Mouse (Mus musculus): ENCODE measurements at regions not wholly inside any gene's neighbourhood (a gene's known extent, or its start where the extent isn't known, plus 50 kb on each side); places are given as distances from the start of the nearest gene placed in this dataset.

DNA sequence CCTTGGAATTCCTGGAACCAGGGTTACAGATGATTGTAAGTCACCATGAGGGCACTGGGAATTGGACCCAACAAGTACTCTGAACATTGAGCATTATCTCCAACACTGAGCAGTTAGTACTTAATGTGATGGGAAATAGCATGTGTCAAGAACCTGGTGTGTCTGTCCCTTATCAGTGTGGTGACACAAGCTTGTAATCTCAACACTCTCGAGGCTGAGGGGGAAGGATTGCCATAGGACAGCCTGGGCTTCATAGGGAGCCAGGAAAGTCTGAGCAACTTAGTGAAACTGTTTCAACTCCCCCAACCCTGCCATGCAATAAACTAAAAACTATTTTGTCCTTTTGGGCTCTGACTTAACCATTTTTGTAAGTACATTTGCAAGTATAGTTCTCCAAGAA lies 100.0 kb downstream of the Wdr20rt start:
- Histone ChIP-seq H3K27ac (replicated peaks; ENCODE audit: low read depth, low read length) (no peak overlapping the region), H3K27me3 (ENCODE audit: control insufficient read depth, insufficient read depth, low read length) (no peaks in the 10 kb centered on the region), H3K9me3 (replicated peaks; ENCODE audit: control insufficient read depth, low read length) (no peaks in the 10 kb centered on the region), H3K36me3 (replicated peaks; ENCODE audit: control insufficient read depth, insufficient read depth, low read depth, low read length) (no peaks in the 10 kb centered on the region), H3K4me3 (ENCODE audit: low read depth, low read length) (no peak overlapping the region), H3K4me2 (ENCODE audit: low read depth, low read length) (no peak overlapping the region), H3K9ac (replicated peaks; ENCODE audit: low read length) (no peak overlapping the region), H3K4me1 (ENCODE audit: control insufficient read depth, insufficient read depth, low read length) (no peaks in the 10 kb centered on the region)
- DNase-seq (ENCODE audit: low spot score) (no peak), ATAC-seq (replicated peaks; ENCODE audit: insufficient number of reproducible peaks, low FRiP score, low TSS enrichment, low read depth) (no peak)
- WGBS, result 62% methylated on average over 1 of the region's 1 CpGs

DNA sequence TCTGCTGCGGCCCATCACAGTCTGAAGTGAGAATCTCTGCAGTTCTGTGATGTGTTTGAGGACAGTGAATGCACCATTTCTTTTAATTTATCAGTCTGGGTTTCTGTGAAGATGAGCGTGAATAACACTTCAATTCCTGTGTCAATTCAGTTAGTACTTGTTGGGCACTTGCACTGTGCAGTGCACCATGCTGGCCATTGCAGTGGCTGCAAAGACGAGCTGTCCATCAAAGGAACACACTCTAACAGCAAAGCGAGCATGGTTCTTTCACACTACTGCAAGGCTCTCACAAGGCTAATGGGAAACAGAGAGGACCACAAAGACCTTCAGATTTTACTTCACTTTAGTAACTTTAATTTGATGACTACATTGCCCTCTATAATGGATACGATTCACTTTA lies 103.2 kb downstream of the Wdr20rt start:
- Histone ChIP-seq H3K4me1 (ENCODE audit: control insufficient read depth, insufficient read depth, low read length) (no peaks in the 10 kb centered on the region), H3K27me3 (ENCODE audit: control insufficient read depth, insufficient read depth, low read length) (no peaks in the 10 kb centered on the region), H3K4me2 (ENCODE audit: low read depth, low read length) (no peak overlapping the region), H3K4me3 (ENCODE audit: low read depth, low read length) (no peak overlapping the region), H3K36me3 (replicated peaks; ENCODE audit: control insufficient read depth, insufficient read depth, low read depth, low read length) (no peaks in the 10 kb centered on the region), H3K27ac (replicated peaks; ENCODE audit: low read depth, low read length) (no peak overlapping the region), H3K9ac (replicated peaks; ENCODE audit: low read length) (no peak overlapping the region), H3K9me3 (replicated peaks; ENCODE audit: control insufficient read depth, low read length) (no peaks in the 10 kb centered on the region)
- DNase-seq (ENCODE audit: low spot score) (no peak), ATAC-seq (replicated peaks; ENCODE audit: insufficient number of reproducible peaks, low FRiP score, low TSS enrichment, low read depth) (no peak)
- 79% methylated on average over 5 of the region's 5 CpGs for WGBS

DNA sequence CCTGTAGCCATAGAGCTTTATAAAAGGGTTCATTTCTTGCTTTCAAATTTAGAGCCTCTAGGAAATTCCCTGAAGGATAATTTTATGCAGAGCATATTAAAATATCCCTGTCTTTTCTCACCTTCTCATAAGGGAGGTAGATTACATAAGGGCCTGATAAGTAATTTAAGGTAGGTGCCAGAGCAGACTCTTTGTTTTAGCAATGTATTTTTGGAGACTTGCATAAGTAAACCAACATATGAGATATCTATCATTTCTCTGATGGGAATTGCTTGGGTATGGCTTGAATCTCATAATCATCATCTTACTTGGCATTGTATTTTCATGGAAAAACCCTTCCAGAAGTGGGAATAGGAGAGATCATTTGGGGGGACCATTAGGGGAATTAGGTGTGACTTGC lies 104.4 kb downstream of the Wdr20rt start:
- no peaks in the 10 kb centered on the region for H3K9me3 ChIP-seq (replicated peaks; ENCODE audit: control insufficient read depth, low read length)
- no peak for ATAC-seq (replicated peaks; ENCODE audit: insufficient number of reproducible peaks, low FRiP score, low TSS enrichment, low read depth)
- no peaks in the 10 kb centered on the region for H3K4me1 ChIP-seq (ENCODE audit: control insufficient read depth, insufficient read depth, low read length)
- no peak overlapping the region for H3K4me3 ChIP-seq (ENCODE audit: low read depth, low read length)
- no peak overlapping the region for H3K9ac ChIP-seq (replicated peaks; ENCODE audit: low read length)
- H3K4me2 ChIP-seq (ENCODE audit: low read depth, low read length), result no peak overlapping the region
- no peaks in the 10 kb centered on the region for H3K36me3 ChIP-seq (replicated peaks; ENCODE audit: control insufficient read depth, insufficient read depth, low read depth, low read length)
- no peak for DNase-seq (ENCODE audit: low spot score)
- H3K27me3 ChIP-seq (ENCODE audit: control insufficient read depth, insufficient read depth, low read length), result no peaks in the 10 kb centered on the region
- H3K27ac ChIP-seq (replicated peaks; ENCODE audit: low read depth, low read length), result no peak overlapping the region

DNA sequence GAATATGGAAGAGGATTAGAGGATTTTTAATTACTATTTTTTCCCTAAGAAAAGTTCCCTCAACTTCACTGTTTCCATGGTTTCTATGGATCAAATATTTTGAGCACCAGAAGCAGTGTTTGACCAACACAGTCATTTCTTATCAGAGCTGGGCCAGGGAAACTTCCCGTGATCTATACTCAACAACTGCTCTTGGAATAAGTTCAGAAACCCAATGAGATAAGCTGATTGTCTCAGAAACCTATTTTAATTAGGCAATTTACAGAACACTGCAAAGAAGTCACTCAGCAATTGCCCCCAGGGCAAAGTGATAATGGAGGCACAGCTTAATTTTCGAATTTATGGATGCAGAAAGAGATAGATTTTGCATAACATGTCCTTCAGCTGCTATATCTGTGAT lies 114.7 kb downstream of the Wdr20rt start:
- H3K27me3 ChIP-seq (ENCODE audit: control insufficient read depth, insufficient read depth, low read length), result no peaks in the 10 kb centered on the region
- no peak overlapping the region for H3K9ac ChIP-seq (replicated peaks; ENCODE audit: low read length)
- DNase-seq (ENCODE audit: low spot score) (no peak), ATAC-seq (replicated peaks; ENCODE audit: insufficient number of reproducible peaks, low FRiP score, low TSS enrichment, low read depth) (no peak)
- H3K4me2 ChIP-seq (ENCODE audit: low read depth, low read length), result no peak overlapping the region
- no peak overlapping the region for H3K27ac ChIP-seq (replicated peaks; ENCODE audit: low read depth, low read length)
- WGBS, result 77% methylated on average over 2 of the region's 2 CpGs
- no peaks in the 10 kb centered on the region for H3K9me3 ChIP-seq (replicated peaks; ENCODE audit: control insufficient read depth, low read length)
- H3K4me3 ChIP-seq (ENCODE audit: low read depth, low read length), result no peak overlapping the region
- H3K36me3 ChIP-seq (replicated peaks; ENCODE audit: control insufficient read depth, insufficient read depth, low read depth, low read length), result no peaks in the 10 kb centered on the region
- H3K4me1 ChIP-seq (ENCODE audit: control insufficient read depth, insufficient read depth, low read length), result no peaks in the 10 kb centered on the region

DNA sequence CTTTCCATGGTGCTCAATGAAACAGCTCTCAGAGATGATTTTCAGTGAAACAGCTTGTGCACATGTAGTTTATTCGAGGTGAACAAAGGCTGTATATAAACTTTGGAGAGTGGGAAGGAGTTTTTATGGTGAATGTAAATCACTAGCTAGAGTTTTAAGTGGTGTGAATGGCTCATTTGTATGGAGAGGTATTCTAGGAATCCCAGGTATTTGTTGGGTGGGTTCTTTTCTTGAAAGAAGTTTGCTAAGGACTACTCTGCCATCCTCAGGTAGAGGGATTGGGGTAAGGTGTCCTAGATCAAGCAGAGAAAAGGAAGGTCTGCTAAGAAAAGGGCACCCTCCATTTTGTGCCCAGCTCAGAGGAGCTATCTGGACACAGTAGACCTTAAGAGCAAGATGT lies 121.9 kb downstream of the Wdr20rt start:
- DNase-seq (ENCODE audit: low spot score), result no peak
- Histone ChIP-seq H3K4me3 (ENCODE audit: low read depth, low read length) (no peak overlapping the region), H3K36me3 (replicated peaks; ENCODE audit: control insufficient read depth, insufficient read depth, low read depth, low read length) (no peaks in the 10 kb centered on the region), H3K27me3 (ENCODE audit: control insufficient read depth, insufficient read depth, low read length) (no peaks in the 10 kb centered on the region), H3K4me1 (ENCODE audit: control insufficient read depth, insufficient read depth, low read length) (no peaks in the 10 kb centered on the region), H3K4me2 (ENCODE audit: low read depth, low read length) (no peak overlapping the region), H3K9ac (replicated peaks; ENCODE audit: low read length) (no peak overlapping the region), H3K27ac (replicated peaks; ENCODE audit: low read depth, low read length) (no peak overlapping the region), H3K9me3 (replicated peaks; ENCODE audit: control insufficient read depth, low read length) (no peaks in the 10 kb centered on the region)
- no peak for ATAC-seq (replicated peaks; ENCODE audit: insufficient number of reproducible peaks, low FRiP score, low TSS enrichment, low read depth)
- WGBS, result 55% methylated on average over 1 of the region's 1 CpGs

DNA sequence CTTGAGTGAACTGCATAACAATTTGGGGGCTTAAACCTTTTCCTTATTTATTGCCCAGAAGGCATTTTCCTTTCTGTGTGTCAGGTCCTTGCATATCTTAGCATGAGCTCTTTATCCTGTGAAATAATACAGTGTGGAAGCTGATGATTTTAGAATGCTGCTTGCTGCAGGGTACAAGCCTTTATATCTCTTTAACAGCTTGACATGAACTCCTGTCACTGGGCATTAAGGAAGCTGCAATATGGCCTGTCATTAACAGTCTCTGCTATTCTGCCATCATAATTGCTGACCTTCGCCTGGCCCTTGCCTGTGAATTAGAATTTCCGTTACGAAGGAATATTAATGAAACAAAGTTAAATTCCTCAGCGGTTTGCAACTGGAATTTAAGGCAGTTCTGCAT lies 124.2 kb downstream of the Wdr20rt start:
- Histone ChIP-seq H3K9me3 (replicated peaks; ENCODE audit: control insufficient read depth, low read length) (no peaks in the 10 kb centered on the region), H3K27ac (replicated peaks; ENCODE audit: low read depth, low read length) (no peak overlapping the region), H3K9ac (replicated peaks; ENCODE audit: low read length) (no peak overlapping the region), H3K4me2 (ENCODE audit: low read depth, low read length) (no peak overlapping the region), H3K4me1 (ENCODE audit: control insufficient read depth, insufficient read depth, low read length) (no peaks in the 10 kb centered on the region), H3K4me3 (ENCODE audit: low read depth, low read length) (no peak overlapping the region), H3K36me3 (replicated peaks; ENCODE audit: control insufficient read depth, insufficient read depth, low read depth, low read length) (no peaks in the 10 kb centered on the region), H3K27me3 (ENCODE audit: control insufficient read depth, insufficient read depth, low read length) (no peaks in the 10 kb centered on the region)
- 67% methylated on average over 4 of the region's 4 CpGs for WGBS
- DNase-seq (ENCODE audit: low spot score) (no peak), ATAC-seq (replicated peaks; ENCODE audit: insufficient number of reproducible peaks, low FRiP score, low TSS enrichment, low read depth) (no peak)

DNA sequence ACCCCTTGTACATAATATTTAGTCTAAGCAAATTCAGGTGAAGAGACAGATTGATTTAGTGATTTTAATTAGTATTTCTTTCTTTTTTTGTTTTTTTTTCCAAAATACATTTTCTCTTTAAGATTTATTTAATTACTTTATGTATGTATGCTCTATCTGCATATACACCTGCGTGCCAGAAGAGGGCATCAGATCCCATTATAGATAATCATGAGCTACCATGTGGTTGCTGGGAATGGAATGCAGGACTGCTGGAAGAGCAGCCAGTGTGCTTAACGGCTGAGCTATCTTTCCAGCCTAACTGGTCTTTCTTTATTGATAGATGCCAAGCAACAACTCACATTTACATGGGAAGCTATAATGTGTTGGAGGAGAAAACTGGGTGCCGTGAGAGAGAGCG lies 138.9 kb downstream of the Wdr20rt start:
- no peak for ATAC-seq (replicated peaks; ENCODE audit: insufficient number of reproducible peaks, low FRiP score, low TSS enrichment, low read depth)
- Histone ChIP-seq H3K36me3 (replicated peaks; ENCODE audit: control insufficient read depth, insufficient read depth, low read depth, low read length) (no peaks in the 10 kb centered on the region), H3K9me3 (replicated peaks; ENCODE audit: control insufficient read depth, low read length) (no peaks in the 10 kb centered on the region), H3K27me3 (ENCODE audit: control insufficient read depth, insufficient read depth, low read length) (no peaks in the 10 kb centered on the region), H3K4me2 (ENCODE audit: low read depth, low read length) (no peak overlapping the region), H3K4me3 (ENCODE audit: low read depth, low read length) (no peak overlapping the region), H3K9ac (replicated peaks; ENCODE audit: low read length) (no peak overlapping the region), H3K4me1 (ENCODE audit: control insufficient read depth, insufficient read depth, low read length) (no peaks in the 10 kb centered on the region), H3K27ac (replicated peaks; ENCODE audit: low read depth, low read length) (no peak overlapping the region)
- WGBS, result 67% methylated on average over 4 of the region's 4 CpGs
- peak; percentile 6 for DNase-seq (ENCODE audit: low spot score)

DNA sequence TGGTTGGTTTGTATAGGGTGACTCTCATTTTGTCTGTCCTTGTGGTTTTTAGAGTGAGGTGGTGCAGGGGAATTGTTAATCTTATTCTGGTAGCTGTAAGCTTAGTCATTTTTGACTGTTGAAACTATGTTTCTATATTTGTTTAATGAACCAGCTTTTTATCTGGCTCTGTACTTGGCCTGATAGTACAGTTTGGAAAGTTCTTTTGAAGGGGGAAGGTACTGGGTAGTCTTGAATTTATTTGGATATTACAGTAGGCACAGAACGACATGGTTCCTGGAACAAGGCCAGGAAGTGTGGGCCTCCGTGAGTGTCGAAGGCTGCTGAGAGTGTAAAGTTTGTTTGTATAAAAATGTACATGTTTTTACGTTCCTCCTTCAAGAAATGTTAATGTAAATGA lies 142.0 kb downstream of the Wdr20rt start:
- no peak for ATAC-seq (replicated peaks; ENCODE audit: insufficient number of reproducible peaks, low FRiP score, low TSS enrichment, low read depth)
- no peak overlapping the region for H3K27ac ChIP-seq (replicated peaks; ENCODE audit: low read depth, low read length)
- WGBS, result 71% methylated on average over 4 of the region's 4 CpGs
- no peaks in the 10 kb centered on the region for H3K4me1 ChIP-seq (ENCODE audit: control insufficient read depth, insufficient read depth, low read length)
- no peak overlapping the region for H3K4me3 ChIP-seq (ENCODE audit: low read depth, low read length)
- H3K27me3 ChIP-seq (ENCODE audit: control insufficient read depth, insufficient read depth, low read length), result no peaks in the 10 kb centered on the region
- no peak overlapping the region for H3K4me2 ChIP-seq (ENCODE audit: low read depth, low read length)
- no peak overlapping the region for H3K9ac ChIP-seq (replicated peaks; ENCODE audit: low read length)
- no peaks in the 10 kb centered on the region for H3K36me3 ChIP-seq (replicated peaks; ENCODE audit: control insufficient read depth, insufficient read depth, low read depth, low read length)
- DNase-seq (ENCODE audit: low spot score), result no peak
- no peaks in the 10 kb centered on the region for H3K9me3 ChIP-seq (replicated peaks; ENCODE audit: control insufficient read depth, low read length)
